Mouse (Mus musculus) heart, postnatal 4 days (tissue): ENCODE results near the gene Syn3. TPM values are rescaled to one million over a fixed set of nuclear protein-coding genes. Genes with fewer than 3 reads are reported as not detected.
A peak's percentile ranks its signal among the peaks of the same experiment; 100 is the strongest.

Experiments
- DNase-seq: peaks from one replicate; pipeline ENCODE4 v3.0.0; 2021
- total RNA-seq, 2 experiments: library from RNA; stranded (reverse); gene quantifications; 2 replicates each; pipeline ENCODE4 v1.2.3; 2021

Gene Syn3
- total RNA-seq, 2 experiments from 2014 or later, result 0.38 to 0.60 TPM

GRCm38 (mm10) chr10:86078761-86079160 is 419.9 kb downstream of the Syn3 start:
- no peak for DNase-seq

- DNase-seq, result no peak
Measured at GRCm38 (mm10) chr10:86077272-86077671, 421.4 kb downstream of the Syn3 start.

GRCm38 (mm10) chr10:86074971-86075711 is 423.6 kb downstream of the Syn3 start:
- DNase-seq, result no peak

- no peak for DNase-seq
Measured at GRCm38 (mm10) chr10:86074134-86074533, 424.6 kb downstream of the Syn3 start.

DNA sequence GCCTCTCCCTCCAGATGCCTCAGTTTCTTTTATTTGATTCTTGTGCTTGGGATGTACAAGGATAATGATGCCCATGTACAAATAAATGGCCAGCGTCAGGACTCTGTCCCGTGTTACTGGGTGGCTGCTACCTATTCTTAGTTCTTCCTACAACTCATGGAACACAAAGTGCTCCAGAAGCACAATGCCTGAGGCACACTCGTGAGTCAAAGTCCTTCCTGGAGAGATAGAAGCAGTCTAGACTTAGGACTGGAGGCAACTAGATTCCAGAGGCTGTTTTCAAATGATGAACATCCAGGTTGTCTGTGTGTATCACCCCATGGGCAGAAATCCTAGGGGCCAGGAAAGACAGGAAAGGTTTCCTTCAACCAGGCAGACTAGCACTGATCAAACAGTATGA is 427.9 kb downstream of the Syn3 start:
- DNase-seq, result no peak

- DNase-seq, result no peak
Measured at GRCm38 (mm10) chr10:86069341-86069740, 429.4 kb downstream of the Syn3 start.

DNA sequence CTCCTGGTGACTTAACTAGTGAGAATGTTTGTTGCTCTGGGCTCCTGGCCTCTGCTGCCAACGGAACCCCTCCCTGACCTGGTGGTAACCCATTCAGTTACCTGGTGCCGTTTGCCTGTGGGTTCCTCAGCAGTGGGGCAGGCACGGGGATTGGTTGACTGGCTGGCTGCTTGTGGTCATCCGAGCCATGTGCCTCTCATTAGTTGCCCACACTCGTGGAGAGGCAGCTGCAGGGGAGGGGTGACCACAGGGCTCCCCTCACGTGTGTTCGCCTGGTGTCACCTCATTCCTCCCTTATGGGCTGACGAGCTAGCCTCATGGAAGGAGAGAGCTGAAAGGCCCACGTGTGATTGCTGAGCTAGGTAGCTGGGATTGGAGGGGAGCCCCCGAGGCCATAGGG is 430.8 kb downstream of the Syn3 start:
- DNase-seq, result no peak

DNA sequence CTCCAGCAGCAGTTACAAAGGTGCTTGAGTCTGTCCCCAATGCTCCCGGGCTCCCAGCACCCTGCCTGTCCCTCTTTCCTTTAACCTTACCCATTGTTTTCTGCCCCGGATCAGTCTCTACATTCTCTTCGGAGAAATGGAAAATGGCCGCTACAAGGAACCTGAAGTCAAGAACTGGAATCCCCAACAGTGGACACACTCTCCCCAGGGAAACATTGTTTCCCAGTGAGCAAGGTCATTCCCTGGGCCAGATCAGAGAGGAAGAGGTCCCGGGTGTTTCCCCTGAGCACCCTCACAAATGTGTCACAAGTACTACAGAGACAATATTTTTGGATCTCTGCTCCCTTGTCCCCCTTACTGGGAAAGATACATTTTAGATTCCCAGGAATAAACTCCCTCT is 432.0 kb downstream of the Syn3 start:
- DNase-seq, result no peak

DNA sequence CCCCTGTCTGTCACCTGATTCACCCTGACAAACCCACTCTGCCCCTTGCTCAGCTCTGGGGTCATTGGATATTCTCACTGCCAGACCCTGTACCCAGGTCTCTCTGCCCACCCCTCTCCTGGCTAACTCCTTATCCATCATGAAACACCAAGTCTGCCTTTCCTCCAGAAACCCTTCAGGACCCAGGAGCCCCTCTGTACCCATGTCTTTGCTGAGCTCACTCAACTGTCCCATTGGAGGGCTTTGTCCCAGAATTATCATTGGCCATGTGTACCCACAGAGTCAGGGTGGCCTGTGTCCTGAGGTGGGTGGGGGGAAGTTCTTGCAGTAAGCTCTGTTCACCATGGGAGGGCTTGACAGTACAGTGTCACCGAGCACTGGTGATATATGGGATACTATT is 433.0 kb downstream of the Syn3 start:
- no peak for DNase-seq

GRCm38 (mm10) chr10:86064937-86065336 is 433.8 kb downstream of the Syn3 start:
- DNase-seq, result peak; percentile 84

DNA sequence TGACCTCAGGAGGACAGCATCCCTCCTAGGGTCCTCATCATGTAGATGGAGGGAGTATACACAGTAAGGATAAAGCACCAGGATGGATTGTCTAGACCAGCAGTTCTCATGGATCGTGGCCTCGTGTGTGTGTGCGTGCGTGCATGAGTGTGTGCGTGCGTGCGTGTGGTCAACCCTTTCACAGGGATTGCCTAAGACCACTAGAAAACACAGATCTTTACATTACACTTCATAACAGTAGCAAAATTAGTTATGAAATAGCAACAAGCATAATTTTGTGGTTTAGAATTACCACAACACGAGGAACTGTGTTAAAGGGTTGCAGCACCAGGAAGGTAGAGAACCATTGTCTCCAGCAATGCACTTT is 435.7 kb downstream of the Syn3 start:
- DNase-seq, result no peak

- no peak for DNase-seq
Measured at GRCm38 (mm10) chr10:86062261-86063017, 436.3 kb downstream of the Syn3 start.

DNA sequence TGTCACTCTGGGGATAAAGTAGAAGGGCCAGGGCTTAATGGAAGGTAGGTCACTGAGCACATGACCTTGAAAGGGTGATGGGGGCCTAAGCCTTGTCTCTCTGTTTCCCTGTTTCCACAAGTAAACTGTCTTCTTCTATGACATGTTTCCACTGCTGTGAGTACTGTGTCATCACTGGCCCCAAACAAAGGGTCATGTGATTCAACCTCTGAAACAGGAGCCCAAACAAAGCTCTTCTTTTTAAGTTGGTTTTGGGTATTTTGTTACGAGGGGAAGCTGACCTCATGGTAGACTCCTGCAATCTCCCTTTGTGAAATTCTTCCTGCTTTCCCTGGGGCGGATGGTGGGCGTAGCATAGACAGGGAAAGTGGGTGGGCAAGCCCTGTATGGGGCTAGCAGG is 438.4 kb downstream of the Syn3 start:
- DNase-seq, result no peak

DNA sequence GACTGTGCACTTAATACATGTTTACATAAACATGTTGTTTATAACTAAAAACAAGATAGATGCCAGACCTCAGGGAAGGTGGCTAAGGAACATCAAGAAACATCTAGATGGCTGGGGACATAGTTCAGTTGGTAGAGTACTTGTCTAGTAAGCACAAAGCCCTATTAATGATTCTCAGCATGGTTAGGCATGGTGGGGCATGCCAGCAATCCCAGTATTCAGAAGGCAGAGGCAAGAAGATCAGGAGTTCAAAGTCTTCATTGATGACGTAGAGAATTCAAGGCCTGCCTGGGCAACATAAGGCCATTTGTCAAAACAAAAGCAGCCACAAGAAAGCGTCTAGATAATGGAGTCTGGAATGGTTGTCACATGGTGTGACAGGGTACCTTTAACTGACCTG is 441.0 kb downstream of the Syn3 start:
- DNase-seq, result no peak

GRCm38 (mm10) chr10:86057286-86057685 is 441.4 kb downstream of the Syn3 start:
- DNase-seq, result no peak

GRCm38 (mm10) chr10:86056297-86056903 is 442.3 kb downstream of the Syn3 start:
- no peak for DNase-seq

GRCm38 (mm10) chr10:86052818-86053522 is 445.7 kb downstream of the Syn3 start:
- DNase-seq, result no peak

DNA sequence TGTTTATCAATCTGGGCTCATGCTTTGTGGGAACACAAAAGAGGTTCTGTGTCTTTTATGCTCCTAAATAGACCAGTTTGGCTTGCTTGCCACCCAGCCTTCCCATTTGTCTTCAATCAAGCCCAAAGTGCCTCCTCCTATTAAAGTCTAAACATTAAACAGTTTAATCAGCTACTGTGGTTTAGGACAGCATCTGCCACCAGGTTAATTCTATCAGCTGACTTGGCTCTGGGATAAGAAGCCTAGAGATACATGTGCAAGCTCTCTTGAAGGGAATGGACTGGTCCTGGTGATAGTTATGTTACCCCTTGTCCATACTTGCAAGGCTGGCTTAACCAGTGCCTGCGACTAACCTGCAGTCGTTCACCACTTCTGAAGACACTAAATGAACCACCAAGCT is 448.2 kb downstream of the Syn3 start:
- DNase-seq, result no peak

DNA sequence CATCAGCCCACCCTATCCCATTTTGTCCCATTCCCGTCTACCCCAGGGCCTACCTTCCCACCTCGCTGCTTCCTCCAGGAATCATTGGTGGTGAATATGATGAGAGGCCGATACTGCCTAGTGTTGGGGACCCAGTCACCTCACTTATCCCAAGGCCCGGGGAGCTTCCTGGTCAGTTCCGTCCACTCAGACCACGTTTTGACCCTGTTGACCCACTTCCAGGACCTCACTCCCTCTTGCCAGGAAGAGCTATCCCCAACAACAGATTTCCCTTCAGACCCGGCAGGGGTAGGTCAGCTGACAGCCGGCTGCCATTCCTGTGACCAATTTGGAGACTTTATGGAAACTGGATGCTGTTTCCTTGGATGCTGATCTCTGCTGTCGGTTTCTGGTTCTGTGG is 450.9 kb downstream of the Syn3 start:
- DNase-seq, result no peak

DNA sequence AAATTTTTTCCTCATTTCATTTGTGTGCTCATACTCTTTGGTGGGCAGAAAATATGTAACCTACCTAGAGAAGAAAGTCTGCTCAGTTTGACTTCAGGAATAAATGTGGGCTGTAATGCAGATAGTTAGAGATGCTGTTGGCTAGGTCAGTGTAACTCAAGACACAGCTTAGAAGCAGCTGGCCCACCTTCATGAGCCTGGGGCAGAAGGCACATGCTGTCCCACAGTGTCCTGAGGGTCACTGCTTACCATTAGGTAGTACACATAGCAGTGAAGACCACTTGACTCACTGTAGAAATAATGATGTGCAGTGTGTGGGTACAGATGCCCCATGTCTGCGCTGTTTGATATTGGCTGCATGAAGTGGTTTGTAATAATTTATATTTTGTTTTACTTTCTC is 452.3 kb downstream of the Syn3 start:
- DNase-seq, result no peak

- DNase-seq, result no peak
Measured at GRCm38 (mm10) chr10:86044066-86044465, 454.6 kb downstream of the Syn3 start.

DNA sequence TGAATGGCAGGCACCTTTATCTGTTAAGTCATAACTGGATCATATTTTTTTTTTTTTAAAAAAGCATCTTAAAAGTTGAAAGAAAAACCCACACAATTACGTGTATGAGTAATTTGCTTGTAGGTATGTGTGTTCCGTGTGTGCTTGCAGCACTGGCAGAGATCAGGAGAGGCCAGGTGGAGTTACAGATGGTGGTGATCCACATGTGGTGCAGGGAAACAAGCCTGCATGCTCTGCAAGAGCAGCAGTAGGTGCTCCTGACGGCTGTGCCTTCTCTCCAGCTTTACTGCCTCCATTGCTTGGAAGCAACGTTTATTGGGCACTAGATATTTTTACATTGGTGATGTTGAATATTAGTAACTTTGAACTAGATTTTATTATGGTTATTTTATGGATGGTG is 455.0 kb downstream of the Syn3 start:
- DNase-seq, result no peak
